Mouse (Mus musculus) urinary bladder, postnatal 14 days (tissue): ENCODE measurements around the gene Asf1a.
"Not testable (repeated sequence)": the region's sequence is repeated elsewhere in the genome, so short reads cannot be mapped to it uniquely, and the experiment has no call there.

Experiments used
- DNase-seq: peaks from one replicate; pipeline ENCODE4 v3.0.0; 2021; ENCODE audit warnings: low spot score

Asf1a gene

GRCm38 (mm10) chr10:53596677-53597120, at the start of gene Asf1a:
Gene Asf1a (plus strand): TSS chr10:53596757.
- peak; percentile 98 for DNase-seq

DNA sequence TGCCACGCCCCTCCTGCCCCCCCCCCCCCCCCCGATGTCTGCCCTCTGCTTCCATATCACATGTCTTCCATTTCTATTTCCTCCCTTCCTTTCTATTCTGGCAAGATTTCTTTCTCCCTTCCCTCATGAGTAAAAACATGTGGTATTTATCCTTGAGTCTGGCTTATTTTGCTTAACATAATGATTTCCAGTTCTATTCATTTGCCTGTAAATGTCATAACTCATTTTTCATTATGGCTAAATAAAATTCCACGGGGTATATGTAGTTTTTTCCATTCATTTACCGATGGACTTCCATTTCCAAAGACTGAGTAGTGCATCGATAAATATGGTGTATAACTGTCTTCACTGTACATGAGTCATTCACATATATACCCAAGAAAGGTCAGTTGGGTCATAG, 34.6 kb upstream of the Asf1a start:
- no peak for DNase-seq

GRCm38 (mm10) chr10:53565538-53565937, 31.0 kb upstream of the Asf1a start:
- DNase-seq, result no peak

DNA sequence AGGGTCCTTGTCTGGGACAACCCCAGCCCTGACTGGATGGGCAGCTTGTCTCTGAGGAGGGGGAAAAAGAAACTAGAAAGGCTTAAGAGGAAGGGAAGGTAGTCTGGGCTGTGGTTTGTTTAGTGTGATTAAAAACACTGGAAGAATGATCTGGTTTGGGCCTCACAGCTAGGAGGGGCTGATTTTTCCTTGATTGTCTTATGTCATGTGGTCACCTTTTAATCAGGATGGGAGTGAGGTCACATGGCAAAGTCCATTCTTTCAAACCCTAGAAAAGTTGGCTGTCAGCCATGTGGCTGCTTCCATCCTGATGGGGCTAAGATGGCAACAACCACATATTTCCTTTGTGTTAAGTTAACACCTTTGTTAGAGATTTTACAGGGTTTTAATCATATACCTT, 28.0 kb upstream of the Asf1a start:
- no peak for DNase-seq

DNA sequence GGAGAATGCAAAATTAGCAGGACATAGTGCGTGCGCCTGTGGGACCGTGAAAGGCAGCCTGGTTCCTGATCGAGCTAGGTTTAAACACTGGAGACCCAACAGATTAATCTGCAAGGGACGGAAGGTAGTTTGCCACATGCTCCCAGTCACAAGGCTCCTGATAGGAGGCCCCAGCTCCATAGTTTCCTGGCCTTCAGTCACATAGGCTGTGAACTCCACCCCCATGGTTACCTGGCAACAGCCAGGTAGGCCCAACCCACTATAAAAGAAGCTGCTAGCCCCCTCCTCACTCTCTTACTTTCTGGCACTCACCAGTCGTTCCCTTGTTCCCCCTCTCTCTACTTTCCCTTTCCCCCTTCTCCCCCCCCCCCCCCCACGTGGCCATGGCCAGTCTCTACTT, 16.4 kb upstream of the Asf1a start:
- DNase-seq, result no peak

DNA sequence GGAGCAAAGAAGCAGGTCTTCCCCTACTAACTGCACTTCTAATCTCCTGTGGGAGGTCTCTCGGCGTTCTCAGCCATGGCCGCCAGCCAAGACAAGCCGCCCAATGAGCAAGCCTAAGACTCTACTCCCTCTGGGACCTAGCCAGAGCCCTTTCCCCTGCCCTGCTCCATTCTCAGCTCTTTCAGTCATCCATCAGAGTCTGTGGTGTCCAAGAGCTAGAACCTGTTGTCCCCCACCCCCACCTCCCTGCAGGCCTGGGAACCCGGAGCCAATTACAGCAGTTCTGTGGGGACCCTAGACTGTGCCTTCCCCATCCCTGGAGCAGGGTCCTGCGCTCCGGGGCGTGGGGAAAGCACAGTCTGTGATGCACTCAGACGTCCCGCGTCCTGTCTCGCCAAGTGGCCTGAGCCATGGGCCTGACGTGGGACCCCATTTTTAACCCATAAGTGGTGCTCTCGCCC, 15.9 kb upstream of the Asf1a start:
- DNase-seq, result peak; percentile 70

- no peak for DNase-seq
Measured at GRCm38 (mm10) chr10:53581087-53581486, 15.5 kb upstream of the Asf1a start.

GRCm38 (mm10) chr10:53585777-53586176, 10.8 kb upstream of the Asf1a start:
- DNase-seq, result no peak

DNA sequence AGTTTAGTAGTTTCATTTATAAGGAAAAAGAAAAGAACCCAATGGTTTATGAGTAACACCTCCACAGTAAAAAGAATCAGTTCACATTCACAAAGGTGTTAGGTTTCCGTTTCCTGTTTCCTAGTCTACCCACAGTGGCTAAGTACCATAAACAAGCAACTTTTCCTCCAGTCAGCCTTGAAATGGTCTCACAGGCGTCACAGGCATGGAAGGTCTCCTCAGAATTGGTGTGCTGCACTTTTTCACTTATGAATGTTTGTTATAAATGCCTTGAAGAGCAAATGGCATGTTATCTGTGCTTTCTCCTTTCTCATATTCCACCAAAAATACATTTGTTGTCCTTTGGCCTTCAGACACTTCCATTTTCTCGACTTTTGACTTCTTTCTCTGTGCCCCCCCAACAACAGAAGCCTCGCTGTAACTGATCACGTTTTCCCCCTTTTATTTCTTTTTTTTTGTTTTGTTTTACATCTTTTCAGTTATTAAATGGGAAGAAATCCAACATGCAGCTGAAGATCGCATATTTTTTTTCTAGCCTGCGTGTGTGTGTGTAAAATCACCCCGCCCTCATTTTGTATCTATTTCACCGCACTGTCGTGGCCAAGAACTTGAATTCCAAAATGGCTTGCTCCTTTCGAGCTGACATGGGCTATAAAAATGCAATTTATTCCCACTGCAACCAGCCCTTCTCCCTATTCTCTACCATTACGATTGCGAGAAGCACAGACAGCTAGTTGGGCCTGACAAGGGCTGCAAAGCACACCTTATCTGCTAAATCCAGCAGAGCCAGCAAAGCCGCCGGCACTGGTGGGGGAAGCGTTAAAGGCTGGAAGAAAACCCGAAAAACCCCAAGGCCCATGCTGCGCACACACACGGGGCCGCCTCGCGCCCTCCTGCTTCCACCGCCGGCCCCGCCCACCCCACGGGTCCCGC, 547 bp upstream of the Asf1a start:
- no peak for DNase-seq

DNA sequence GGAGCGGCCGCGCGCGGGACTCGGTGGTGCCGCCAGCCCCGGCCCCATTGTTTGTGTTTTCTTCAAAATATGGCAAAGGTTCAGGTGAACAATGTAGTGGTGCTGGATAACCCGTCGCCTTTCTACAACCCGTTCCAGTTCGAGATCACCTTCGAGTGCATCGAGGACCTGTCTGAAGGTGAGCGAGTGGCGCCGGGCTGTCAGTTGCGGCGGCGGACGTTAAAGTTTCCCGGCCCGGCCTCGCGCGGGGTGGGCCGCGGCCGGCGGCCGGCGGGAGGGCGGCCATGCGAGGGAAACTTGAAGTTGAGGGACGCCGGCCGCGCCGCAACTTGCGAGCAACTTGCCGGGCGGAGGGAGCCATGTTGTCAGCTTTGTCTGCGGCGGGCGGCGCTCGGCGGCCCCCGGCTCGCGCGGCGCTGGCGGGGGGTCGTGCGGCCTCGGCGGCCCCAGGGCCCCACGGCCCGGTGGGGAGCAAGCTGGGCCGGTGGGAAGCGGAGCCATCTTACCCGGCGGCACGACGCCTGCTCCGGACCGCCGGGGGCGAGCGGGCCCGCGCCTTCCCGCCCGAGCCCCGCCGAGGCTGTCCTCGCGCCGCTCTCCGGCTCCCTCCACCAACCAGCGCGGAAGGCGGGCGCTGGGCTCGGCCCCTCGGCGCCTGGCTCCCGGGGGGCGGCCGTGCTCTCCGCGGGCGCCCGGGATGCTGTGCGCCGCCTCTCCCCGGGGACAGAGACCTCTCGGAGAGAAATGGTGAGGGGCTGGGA, 744 bp downstream of the Asf1a start:
- DNase-seq, result peak; percentile 16

DNA sequence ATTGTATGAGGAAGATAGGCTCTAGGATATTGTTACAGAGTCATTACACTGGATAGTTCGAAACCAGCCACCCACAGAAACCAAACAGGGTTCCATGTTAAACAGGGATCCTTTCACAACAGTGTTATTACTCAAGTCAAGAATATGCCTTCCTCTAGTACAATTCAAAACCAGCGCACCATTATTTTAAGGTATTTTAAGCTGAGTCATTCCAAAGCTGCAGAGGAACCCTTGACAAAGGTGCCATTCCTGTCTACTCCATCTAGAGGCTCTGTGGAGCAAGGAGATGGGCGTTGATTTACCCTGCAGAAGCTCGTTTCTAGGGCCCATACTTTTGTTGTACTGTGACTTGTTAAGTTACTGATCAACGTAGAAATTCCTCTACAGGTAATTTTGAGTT, 2.3 kb downstream of the Asf1a start:
- DNase-seq, result no peak

DNA sequence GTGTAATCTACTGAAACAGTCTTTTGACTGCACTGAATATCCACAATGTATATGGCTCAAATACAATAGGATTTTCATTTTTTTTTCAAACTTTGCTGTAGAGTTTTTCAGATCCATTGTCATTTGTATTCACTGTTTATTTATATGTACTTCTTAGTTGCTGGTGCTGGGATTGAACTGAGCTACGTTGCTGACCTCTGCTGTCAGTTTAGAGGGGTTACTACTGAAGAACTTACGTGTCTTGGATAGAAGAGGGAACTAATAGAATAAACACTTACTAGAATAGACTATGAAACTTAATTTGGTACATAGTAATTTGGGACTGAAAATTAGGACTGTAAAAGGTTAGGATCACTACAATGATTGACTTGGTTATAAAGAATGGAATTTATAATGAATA, 8.8 kb downstream of the Asf1a start:
- no peak for DNase-seq

DNA sequence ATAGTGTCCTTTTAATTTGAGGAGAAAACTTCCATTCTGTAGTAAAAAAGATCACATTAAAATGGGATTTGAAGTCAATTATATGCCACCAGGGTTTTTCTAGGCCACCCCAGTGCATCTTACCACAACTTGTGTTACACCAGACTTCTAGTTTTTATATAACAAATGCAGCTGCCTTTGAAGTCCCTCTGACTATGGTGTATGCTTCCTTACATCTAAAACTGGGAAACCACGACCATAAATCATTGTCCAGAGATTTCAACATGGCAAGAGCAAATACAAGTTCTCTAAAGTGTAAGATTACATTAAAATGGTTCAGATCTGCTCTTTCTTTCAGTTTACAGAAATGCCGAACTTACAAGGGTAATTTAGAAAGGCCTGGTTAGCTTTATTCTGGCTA, 11.7 kb downstream of the Asf1a start:
- no peak for DNase-seq

GRCm38 (mm10) chr10:53612172-53612571, 15.6 kb downstream of the Asf1a start:
- DNase-seq, result no peak

DNA sequence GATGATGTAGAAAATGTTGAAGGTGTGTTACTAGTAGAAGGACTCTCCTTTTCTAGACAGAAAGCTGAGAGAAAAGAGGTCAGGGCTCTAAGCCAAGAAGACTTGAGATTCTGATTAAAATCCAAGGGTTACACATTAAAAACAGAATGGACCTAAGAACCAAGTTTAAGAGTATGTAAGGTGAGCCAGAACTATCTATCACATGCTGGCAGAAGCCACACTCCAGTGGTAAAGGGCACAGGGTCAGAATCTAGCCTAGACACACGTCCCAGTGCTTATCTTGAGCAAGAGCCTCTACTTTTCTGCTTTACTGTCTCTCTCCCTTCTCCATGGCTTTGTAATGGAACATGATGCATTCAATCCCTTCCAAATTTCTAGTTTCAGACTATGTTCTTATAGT, 17.4 kb downstream of the Asf1a start:
- DNase-seq, result no peak

DNA sequence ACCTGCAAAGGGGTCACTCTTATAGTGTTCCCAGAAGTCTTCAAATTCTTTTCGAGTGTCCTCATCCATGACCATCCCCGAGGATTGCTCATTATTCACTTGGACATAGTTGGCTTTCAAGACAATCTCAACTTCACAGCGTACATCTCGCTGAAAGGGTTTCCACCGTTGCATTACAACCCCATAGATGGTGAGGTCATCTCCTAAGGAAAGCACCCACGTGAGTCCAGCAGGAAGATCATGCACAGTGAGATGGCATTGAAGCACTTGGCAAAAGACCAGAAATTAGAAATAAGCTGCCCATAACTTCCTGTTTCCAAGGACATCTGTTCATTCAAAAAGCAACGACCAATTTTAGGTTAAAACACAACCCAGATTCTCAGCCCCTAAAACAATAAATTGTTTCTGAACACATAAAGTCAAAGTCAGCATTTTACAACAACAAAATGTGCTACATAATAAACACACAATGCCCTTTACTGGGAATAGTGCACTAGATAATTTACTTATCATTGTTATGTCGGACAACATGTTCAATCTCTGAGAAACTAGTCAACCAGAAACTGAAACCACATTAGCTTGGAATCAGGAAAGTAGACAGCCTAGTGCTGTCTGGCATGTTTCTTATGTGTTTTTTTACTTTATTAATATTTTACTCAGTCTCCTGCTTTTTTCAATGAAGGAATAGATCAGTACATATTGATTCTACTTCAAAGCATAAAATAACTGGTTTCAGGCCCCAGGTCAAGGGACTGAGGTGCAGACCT, 19.5 kb downstream of the Asf1a start:
- no peak for DNase-seq

GRCm38 (mm10) chr10:53629247-53629917, 32.8 kb downstream of the Asf1a start:
- peak; percentile 94 for DNase-seq

- peak; percentile 98 for DNase-seq
Measured at GRCm38 (mm10) chr10:53629918-53630250, 33.3 kb downstream of the Asf1a start.

- not testable (repeated sequence) for DNase-seq
Measured at GRCm38 (mm10) chr10:53630339-53630738, 33.8 kb downstream of the Asf1a start, which contains the start of gene Mcm9. Gene Mcm9 (minus strand): TSS chr10:53630439.

- no peak for DNase-seq
Measured at GRCm38 (mm10) chr10:53634160-53634559, 37.6 kb downstream of the Asf1a start.

GRCm38 (mm10) chr10:53635246-53635971, 38.9 kb downstream of the Asf1a start:
- no peak for DNase-seq
